Mouse (Mus musculus) C2C12 (cell line): ENCODE results near the gene Abhd14b. TPM values are rescaled to one million over a fixed set of nuclear protein-coding genes. Genes with fewer than 3 reads are reported as not detected.

Experiments
- H3K27me3 ChIP-seq: one replicate; pipeline ENCODE4 v1.6.1; 2011; ENCODE audit not compliant: control insufficient read depth, insufficient read depth, insufficient read length
- H3K36me3 ChIP-seq: one replicate; pipeline ENCODE4 v1.6.1; 2011; ENCODE audit not compliant: control insufficient read depth, insufficient read depth
- H3K4me3 ChIP-seq: one replicate; pipeline ENCODE4 v1.5.1; 2011; ENCODE audit warnings: mild to moderate bottlenecking, control low read depth; ENCODE audit not compliant: poor library complexity, insufficient read depth, severe bottlenecking
- H3K79me2 ChIP-seq: one replicate; pipeline ENCODE4 v1.6.1; 2011; ENCODE audit not compliant: control insufficient read depth, insufficient read depth
- H3K79me3 ChIP-seq: one replicate; pipeline ENCODE4 v1.6.1; 2011; ENCODE audit warnings: low read depth, control low read depth
- H3ac ChIP-seq: one replicate; pipeline ENCODE3; 2011; ENCODE audit warnings: low read depth; ENCODE audit not compliant: control insufficient read depth, insufficient read length
- CEBPB ChIP-seq: IDR thresholded peaks from one replicate; pipeline ENCODE4 v1.6.1; 2011; ENCODE audit warnings: low read depth, mild to moderate bottlenecking, control low read depth, moderate library complexity
- CTCF ChIP-seq: IDR thresholded peaks from one replicate; pipeline ENCODE4 v1.5.1; 2011; ENCODE audit not compliant: control insufficient read depth, insufficient read depth, insufficient read length
- FOSL1 ChIP-seq: IDR thresholded peaks from one replicate; pipeline ENCODE4 v1.8.0; 2011; ENCODE audit warnings: mild to moderate bottlenecking, low read length; ENCODE audit not compliant: poor library complexity, insufficient read depth, severe bottlenecking
- MAX ChIP-seq: IDR thresholded peaks from one replicate; pipeline ENCODE4 v1.6.1; 2011; ENCODE audit warnings: mild to moderate bottlenecking, control low read depth
- MYOD1 ChIP-seq: IDR thresholded peaks from one replicate; pipeline ENCODE4 v1.6.1; 2011; ENCODE audit warnings: low read depth; ENCODE audit not compliant: control insufficient read depth, insufficient read length
- MYOG ChIP-seq: IDR thresholded peaks from one replicate; pipeline ENCODE4 v1.6.1; 2011; ENCODE audit not compliant: control insufficient read depth, insufficient read length; ENCODE audit errors: extremely low read depth
- USF1 ChIP-seq: IDR thresholded peaks from one replicate; pipeline ENCODE4 v1.6.1; 2011; ENCODE audit warnings: low read depth, mild to moderate bottlenecking, control low read depth, moderate library complexity
- polyA plus RNA-seq: library from polyadenylated mRNA; unstranded; fragments of >200 nt; fragmentation: generic; extraction: Trizol; gene quantifications from one replicate; pipeline ENCODE4 v1.2.1, GENCODE M21; 2012; ENCODE audit warnings: missing spikeins

Abhd14b gene
- polyA plus RNA-seq, 1 experiment: 6.1 TPM

- TF ChIP-seq MAX: no peak
- TF ChIP-seq USF1: no peak
- Histone ChIP-seq H3K79me3 (no peaks in the 10 kb centered on the region), H3K4me3 (no peak overlapping the region), H3K27me3 (no peaks in the 10 kb centered on the region), H3K36me3 (no peaks in the 10 kb centered on the region), H3K79me2 (no peaks in the 10 kb centered on the region), H3ac (no peak overlapping the region)
Measured at GRCm38 (mm10) chr9:106402607-106403375, 44.5 kb upstream of the Abhd14b start.

DNA sequence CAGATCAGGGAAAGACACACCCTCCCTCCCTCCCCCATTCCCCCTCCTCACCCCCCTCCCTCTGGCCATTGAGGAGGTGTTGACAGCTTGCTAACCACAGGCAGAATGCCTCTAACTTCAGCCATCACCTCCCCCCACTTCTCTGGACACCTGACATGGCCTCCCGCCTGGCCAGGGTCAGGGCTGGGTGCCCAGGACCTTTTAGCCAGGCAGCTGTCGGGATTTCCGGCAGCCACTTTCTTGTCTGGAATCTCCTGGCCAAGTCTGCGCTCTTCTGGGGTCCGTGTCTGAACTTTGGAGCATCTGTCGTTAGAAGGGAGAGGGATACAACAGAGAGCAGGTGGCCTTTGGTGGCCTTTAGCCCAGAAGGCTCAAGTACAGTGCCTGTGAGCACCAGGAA lies 42.0 kb upstream of the Abhd14b start:
- Histone ChIP-seq H3K79me3 (no peaks in the 10 kb centered on the region), H3ac (no peak overlapping the region), H3K4me3 (no peak overlapping the region), H3K27me3 (no peaks in the 10 kb centered on the region), H3K36me3 (no peaks in the 10 kb centered on the region), H3K79me2 (no peaks in the 10 kb centered on the region)
- TF ChIP-seq MYOD1 (peak; percentile 66), USF1 (no peak)

DNA sequence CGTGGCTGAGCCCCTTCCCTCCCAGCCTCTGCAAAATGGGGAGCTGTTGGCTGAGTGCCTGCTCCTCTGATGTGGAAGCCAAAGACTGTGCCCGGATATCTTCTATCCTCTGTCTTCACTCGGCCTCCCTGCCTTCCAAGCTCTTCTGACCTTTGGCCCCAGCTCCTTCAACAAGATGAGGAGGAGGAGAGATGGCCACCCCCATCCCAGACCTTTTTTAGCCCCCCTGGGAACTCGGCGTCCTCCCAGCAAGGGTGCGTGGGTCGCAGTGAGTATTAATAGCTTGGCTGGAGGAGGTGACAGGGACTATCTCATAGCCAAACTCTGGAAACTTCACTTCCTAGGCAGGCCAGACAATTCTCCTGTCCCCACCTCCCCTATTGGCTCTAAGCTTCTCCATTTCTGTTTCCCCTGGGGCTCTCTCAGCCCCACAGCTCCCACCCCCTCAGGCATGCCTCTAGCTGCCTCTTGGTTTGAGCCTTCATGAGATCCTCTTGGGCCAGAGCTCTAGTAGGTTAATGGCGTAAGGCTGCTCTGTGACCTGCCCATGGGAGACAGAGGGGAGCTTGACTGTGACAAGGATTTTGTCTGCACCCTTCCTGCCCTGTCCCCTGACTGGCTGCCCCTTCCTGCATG lies 40.7 kb upstream of the Abhd14b start:
- Histone ChIP-seq H3K27me3 (no peaks in the 10 kb centered on the region), H3ac (no peak overlapping the region), H3K4me3 (no peak overlapping the region), H3K79me2 (no peaks in the 10 kb centered on the region), H3K36me3 (no peaks in the 10 kb centered on the region), H3K79me3 (no peaks in the 10 kb centered on the region)
- TF ChIP-seq MYOG (no peak), MAX (no peak)

DNA sequence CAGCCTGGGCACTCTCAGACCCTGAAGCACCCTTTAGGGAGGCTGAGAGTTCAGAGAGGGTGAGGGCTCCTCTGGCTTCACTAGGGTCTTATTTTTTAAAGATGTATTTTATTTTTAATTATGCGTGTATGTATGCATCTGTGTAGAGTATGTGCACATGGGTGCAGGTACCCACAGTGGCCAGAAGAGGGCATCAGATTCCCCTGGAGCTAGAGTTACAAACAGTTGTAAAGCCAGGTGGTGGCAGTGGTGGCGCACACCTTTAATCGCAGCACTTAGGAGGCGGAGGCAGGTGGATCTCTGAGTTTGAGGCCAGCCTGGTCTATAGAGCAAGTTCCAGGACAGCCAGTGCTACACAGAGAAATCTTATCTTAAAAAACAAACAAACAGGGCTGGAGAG lies 38.2 kb upstream of the Abhd14b start:
- no peak overlapping the region for H3K4me3 ChIP-seq
- no peak overlapping the region for H3ac ChIP-seq
- H3K79me2 ChIP-seq: no peaks in the 10 kb centered on the region
- TF ChIP-seq FOSL1 (no peak), MYOD1 (no peak), CTCF (no peak), MYOG (no peak), CEBPB (no peak), MAX (no peak), USF1 (no peak)
- no peaks in the 10 kb centered on the region for H3K79me3 ChIP-seq
- H3K27me3 ChIP-seq: no peaks in the 10 kb centered on the region
- no peaks in the 10 kb centered on the region for H3K36me3 ChIP-seq

DNA sequence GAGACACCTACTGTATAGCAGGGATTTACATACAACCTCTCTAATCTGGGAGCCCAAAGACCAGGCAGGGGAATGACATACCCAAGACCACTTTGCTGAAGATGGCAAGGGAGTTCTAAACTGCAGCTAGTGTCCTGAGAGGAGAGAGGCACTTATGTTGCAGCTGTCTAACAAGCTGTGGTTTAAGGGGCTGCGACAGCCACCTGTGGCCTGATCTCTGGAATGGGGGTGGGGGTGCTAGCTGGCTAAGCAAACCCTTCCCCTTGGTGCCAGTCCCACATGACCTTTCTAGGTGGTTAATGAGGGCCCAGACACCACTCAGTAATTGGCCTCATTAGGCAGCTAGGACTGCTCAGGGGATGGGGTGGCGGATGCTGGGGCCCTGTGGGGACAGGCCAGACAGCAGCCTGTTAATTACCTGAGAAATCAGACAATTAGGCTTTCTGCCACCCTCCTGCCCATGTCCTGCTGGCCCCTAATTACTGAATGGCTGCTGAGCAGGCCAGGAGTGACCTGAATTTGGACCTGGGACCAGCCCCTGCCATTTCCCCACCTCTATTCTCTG lies 37.1 kb upstream of the Abhd14b start:
- Histone ChIP-seq H3K4me3 (no peak overlapping the region), H3K36me3 (no peaks in the 10 kb centered on the region), H3K27me3 (no peaks in the 10 kb centered on the region), H3ac (no peak overlapping the region), H3K79me3 (no peaks in the 10 kb centered on the region), H3K79me2 (no peaks in the 10 kb centered on the region)
- no peak for TF ChIP-seq MYOG
- no peak for TF ChIP-seq CEBPB
- no peak for TF ChIP-seq FOSL1
- TF ChIP-seq USF1: no peak
- TF ChIP-seq MAX: no peak
- no peak for TF ChIP-seq MYOD1
- no peak for TF ChIP-seq CTCF

DNA sequence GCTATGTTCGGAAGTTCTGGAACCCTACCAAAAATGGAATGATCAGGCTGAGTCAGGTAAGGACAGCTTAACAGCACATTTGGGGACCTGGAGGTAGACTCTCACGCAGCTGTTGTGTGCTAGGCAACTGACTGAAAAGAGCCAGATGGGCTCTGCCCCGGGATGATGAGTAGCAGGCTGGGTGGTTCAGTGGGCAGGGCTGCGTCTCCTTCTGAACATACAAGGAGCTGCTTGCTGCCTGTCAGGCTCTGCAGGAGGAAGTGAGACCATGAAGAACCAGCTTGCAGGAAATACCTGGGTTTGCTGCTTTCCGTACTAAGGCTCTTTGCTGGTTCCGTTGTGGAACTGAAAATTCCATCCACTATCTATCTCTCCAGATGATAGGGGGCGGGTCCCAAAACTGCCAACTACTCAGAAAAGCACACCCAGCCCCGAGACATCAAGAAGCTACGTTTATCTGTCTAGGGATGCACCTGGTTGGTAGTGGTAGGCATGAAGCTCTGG lies 36.1 kb upstream of the Abhd14b start:
- Histone ChIP-seq H3K27me3 (no peaks in the 10 kb centered on the region), H3K36me3 (no peaks in the 10 kb centered on the region), H3ac (no peak overlapping the region), H3K79me3 (no peaks in the 10 kb centered on the region), H3K4me3 (no peak overlapping the region), H3K79me2 (no peaks in the 10 kb centered on the region)
- TF ChIP-seq FOSL1 (no peak), MAX (no peak), CTCF (no peak), MYOG (no peak), CEBPB (no peak), MYOD1 (no peak), USF1 (no peak)
